Mouse (Mus musculus): ENCODE data around the gene Plpp6. TPM values are rescaled to one million over a fixed set of nuclear protein-coding genes. Genes with fewer than 3 reads are reported as not detected.

Gene Plpp6
- polyA plus RNA-seq, 1 experiment from 2014 or later = 9.1 TPM

DNA sequence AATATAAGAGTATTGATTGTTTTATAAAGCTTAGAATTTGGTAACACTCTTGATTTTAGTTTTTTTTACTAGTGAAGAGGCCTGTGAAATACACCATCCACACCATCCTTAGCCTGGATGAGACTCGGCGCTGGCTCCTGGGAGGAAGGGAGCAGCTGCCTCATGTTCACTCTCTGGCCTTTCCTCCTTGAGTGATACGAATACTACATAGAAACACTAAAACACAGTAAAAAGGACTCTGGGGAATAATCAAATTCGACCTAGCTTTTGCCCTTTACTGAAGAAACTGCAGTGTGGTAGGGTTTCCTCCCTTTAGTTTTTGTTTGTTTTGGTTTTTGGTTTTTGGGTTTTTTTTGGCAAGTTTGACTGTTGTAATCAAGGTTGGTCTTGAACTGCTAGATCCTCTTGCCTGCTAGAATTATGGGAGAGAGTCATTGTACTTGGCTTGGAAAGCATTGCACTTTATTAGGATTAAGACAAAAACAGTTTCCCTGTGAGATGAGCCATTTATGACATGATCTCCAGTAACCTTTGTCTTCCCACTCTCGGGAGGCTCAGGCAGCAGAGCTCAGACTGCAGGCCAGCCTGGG, 50.8 kb downstream of the Plpp6 start:
- no peak for ATAC-seq (ENCODE audit: insufficient number of reproducible peaks, low FRiP score, low TSS enrichment, low read depth)
- no peak overlapping the region for H3K4me2 ChIP-seq (replicated peaks)
- H3K4me3 ChIP-seq (replicated peaks) = no peak overlapping the region
- H3K36me3 ChIP-seq = peaks cover 52% of the 10 kb centered on the region
- WGBS = 77% methylated on average over 5 of the region's 5 CpGs
- no peaks in the 10 kb centered on the region for H3K4me1 ChIP-seq
- no peaks in the 10 kb centered on the region for H3K27me3 ChIP-seq
- no peak overlapping the region for H3K27ac ChIP-seq (replicated peaks)
- no peak overlapping the region for H3K9ac ChIP-seq
- no peaks in the 10 kb centered on the region for H3K9me3 ChIP-seq (replicated peaks)

DNA sequence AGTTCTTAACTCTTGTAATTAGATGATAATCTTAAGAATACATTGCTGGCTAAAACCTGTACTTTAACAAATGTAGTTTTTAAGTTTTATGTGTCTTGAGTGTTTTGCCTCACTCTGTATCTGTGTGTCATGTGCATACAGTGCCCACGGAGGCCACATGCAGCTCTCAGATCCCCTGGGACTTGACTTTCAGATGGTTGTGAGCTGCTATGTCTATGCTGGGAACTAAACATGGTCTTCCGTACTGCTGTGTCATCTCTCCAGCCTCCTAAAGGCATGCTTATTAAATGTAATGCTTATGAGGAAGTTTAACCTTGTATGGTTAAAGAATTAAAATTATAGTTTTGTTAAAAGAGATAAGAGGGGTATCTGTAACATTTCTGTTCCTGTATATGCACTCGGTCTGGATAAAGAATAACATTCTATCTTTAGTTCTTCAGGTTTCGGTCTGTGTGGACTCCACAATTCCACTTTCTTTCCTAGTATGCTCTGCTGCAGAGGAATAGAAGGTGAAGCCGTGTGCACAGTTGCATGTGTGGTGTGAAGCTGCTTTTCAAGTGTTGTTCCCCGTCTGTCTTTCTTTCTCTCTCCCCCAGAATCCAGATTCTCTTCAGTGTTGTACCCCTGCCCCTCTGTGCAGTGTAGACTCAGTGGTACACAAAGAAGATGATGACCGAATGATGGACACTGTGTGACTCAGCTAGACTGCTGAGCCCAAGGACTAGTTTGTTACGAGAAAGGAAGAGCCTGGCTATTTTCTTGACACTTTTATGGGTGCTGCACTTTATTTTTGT, 51.9 kb downstream of the Plpp6 start:
- H3K4me1 ChIP-seq = no peaks in the 10 kb centered on the region
- no peaks in the 10 kb centered on the region for H3K9me3 ChIP-seq (replicated peaks)
- no peaks in the 10 kb centered on the region for H3K27me3 ChIP-seq
- no peak overlapping the region for H3K4me2 ChIP-seq (replicated peaks)
- WGBS = 76% methylated on average over 8 of the region's 8 CpGs
- H3K27ac ChIP-seq (replicated peaks) = no peak overlapping the region
- H3K9ac ChIP-seq = no peak overlapping the region
- H3K36me3 ChIP-seq = peaks cover 62% of the 10 kb centered on the region
- ATAC-seq (ENCODE audit: insufficient number of reproducible peaks, low FRiP score, low TSS enrichment, low read depth) = no peak
- no peak overlapping the region for H3K4me3 ChIP-seq (replicated peaks)

DNA sequence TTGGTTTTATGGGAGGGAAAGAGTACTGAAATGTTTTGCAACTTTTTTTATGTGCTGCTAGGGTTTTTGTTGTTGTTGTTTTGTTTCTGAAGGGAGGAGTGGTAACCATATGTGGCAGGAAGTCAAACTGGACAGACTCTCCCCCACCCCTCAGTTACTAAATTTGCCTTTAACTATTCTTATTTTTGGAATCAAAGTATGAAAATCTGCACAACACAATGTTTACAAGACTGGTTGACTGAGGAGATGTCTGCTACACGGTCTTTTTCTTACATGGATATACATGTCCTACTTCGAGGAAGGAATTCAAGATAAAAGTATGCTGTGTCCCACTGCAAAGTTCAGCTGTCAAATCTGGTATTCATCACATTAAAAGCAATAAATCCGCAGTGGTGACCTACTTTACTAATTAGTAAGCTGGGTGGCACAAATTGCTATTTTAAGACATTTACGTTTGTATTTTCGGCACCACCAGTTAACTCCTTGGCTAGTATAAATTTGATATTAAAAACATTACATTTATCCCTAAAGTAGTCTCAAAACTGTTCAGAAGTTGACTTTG, 52.5 kb downstream of the Plpp6 start:
- no peak overlapping the region for H3K4me2 ChIP-seq (replicated peaks)
- peaks cover 58% of the 10 kb centered on the region for H3K36me3 ChIP-seq
- H3K27ac ChIP-seq (replicated peaks) = no peak overlapping the region
- no peaks in the 10 kb centered on the region for H3K4me1 ChIP-seq
- H3K9me3 ChIP-seq (replicated peaks) = no peaks in the 10 kb centered on the region
- no peak for ATAC-seq (ENCODE audit: insufficient number of reproducible peaks, low FRiP score, low TSS enrichment, low read depth)
- H3K9ac ChIP-seq = no peak overlapping the region
- no peak overlapping the region for H3K4me3 ChIP-seq (replicated peaks)
- 66% methylated on average over 5 of the region's 5 CpGs for WGBS
- no peaks in the 10 kb centered on the region for H3K27me3 ChIP-seq

Other genes with a start within 250 kb of the Plpp6 start
- 2.1 and 2.2 TPM in 2 replicates for gene Slc1a1, start 128.9 kb upstream of the Plpp6 start, polyA plus RNA-seq (2015; fragmentation: Nextera tagmentation; extraction: Ambion mirVana)
- 2.4 and 3.6 TPM in 2 replicates for gene 4430402I18Rik, start 3.8 kb downstream of the Plpp6 start, polyA plus RNA-seq (2015; fragmentation: Nextera tagmentation; extraction: Ambion mirVana)
- gene Cdc37l1, start 26.4 kb downstream of the Plpp6 start, polyA plus RNA-seq (2015; fragmentation: Nextera tagmentation; extraction: Ambion mirVana) = 37.1 and 38.6 TPM in 2 replicates
- gene Ak3, start 84.0 kb downstream of the Plpp6 start, polyA plus RNA-seq (2015; fragmentation: Nextera tagmentation; extraction: Ambion mirVana) = 85.3 and 88.0 TPM in 2 replicates
- 47.1 and 48.3 TPM in 2 replicates for gene Rcl1, start 137.4 kb downstream of the Plpp6 start, polyA plus RNA-seq (2015; fragmentation: Nextera tagmentation; extraction: Ambion mirVana)